ENCODE assay signal across 8 mouse cellular contexts in the genomic region with DNA sequence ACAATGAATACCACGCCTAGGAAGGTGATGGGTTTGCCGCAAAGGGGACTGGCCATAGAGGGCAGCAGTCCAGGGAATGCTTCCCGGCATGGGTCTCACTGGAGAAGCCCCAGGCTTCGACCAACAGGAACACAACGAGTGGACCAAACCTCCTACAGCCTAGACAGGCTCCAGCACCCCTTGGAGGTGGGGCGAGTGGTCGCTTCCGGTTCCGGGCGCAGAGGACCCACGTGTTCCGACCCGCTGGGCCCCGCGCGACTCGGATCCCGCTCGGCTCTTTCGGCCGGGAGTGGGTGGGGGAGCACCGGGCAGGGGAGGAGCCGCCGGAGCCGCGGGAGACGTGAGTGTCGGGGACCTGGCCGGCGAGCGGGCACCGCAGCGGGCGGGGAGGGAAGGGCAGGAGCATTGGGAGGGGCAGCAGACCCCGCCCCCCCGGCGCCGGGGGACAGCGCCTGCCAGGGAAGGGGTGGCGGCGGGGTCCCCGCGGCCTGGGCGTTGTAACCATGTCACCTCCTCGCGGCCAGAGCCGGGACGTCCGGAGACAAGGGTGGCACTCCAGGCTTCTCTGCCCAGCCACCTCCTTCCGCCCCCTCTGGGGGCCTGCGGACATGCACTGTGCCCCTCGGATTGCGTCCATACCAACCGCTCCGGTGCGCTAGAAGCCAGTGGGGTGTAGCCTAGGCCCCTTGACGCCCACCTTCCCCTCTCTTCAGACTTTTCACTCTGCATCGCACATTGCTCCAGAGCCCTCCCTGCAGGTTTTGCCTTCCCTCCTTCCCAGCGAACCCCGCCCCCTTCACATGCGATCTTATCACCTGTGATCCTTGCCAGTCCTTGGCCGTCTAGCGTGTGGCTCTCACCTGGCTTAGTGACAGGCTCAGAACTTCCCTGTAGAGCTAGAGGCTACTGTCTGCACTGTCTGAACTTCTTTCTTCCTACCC. TPM values are rescaled to one million over a fixed set of nuclear protein-coding genes. Genes with fewer than 3 reads are reported as not detected.
DNase-seq lines count a peak whose midpoint lies in the region; ATAC-seq and TF ChIP-seq lines count a peak whose summit lies in the region.

A gene (plus strand): TSS at position 219 of the 941 bp plus-strand sequence.

- peak; percentile 29 for DNase-seq in c-Kit-positive CD71-positive TER-119-negative erythroid progenitor cells, embryonic 14.5 days (ENCODE audit: low read depth)
- peak; percentile 77 for DNase-seq in heart, postnatal 0 days (ENCODE audit: low spot score)
- DNase-seq in kidney, postnatal 36 days = peak; percentile 89 to 92
- peak; percentile 89 for DNase-seq in neural tube, embryonic 11.5 days (ENCODE audit: low spot score)

- 0 out of 2 replicates have a peak, but pooled peaks have one; percentile 6 for TF ChIP-seq CTCF in E14TG2a.4 (conservative IDR thresholded peaks at IDR 0.05; ENCODE audit: low read length)
- peak; percentile 32 for TF ChIP-seq CTCF in heart, postnatal 0 days (IDR thresholded peaks at IDR 0.05; ENCODE audit: low read depth)

- peak within 1 kb of the TSS; percentile 75 for H3K4me2 ChIP-seq in forebrain, embryonic 12.5 days
- peak within 1 kb of the TSS; percentile 75 for H3K4me2 ChIP-seq in heart, postnatal 0 days (ENCODE audit: low read depth, low read length)
- H3K4me2 ChIP-seq in liver, embryonic 15.5 days = peak within 1 kb of the TSS; percentile 78
- peak within 1 kb of the TSS; percentile 69 for H3K4me2 ChIP-seq in neural tube, embryonic 11.5 days (ENCODE audit: low read depth)
- peak within 1 kb of the TSS; percentile 87 for H3K4me2 ChIP-seq in stomach, embryonic 16.5 days (ENCODE audit: low read depth, low read length)

- H3K36me3 ChIP-seq in E14TG2a.4 (ENCODE audit: insufficient read depth, low read length) = peaks cover 77% of the 10 kb centered on the region
- H3K36me3 ChIP-seq in forebrain, embryonic 12.5 days (replicated peaks) = no peaks in the 10 kb centered on the region
- no peaks in the 10 kb centered on the region for H3K36me3 ChIP-seq in heart, postnatal 0 days (replicated peaks; ENCODE audit: control insufficient read depth, insufficient read depth, low read length)
- H3K36me3 ChIP-seq in liver, embryonic 15.5 days (replicated peaks) = no peaks in the 10 kb centered on the region
- H3K36me3 ChIP-seq in neural tube, embryonic 11.5 days (ENCODE audit: control insufficient read depth, insufficient read depth, low read length) = no peaks in the 10 kb centered on the region
- no peaks in the 10 kb centered on the region for H3K36me3 ChIP-seq in stomach, embryonic 16.5 days (ENCODE audit: control insufficient read depth, insufficient read depth, low read length)

- no peaks in the 10 kb centered on the region for H3K27me3 ChIP-seq in E14TG2a.4 (ENCODE audit: insufficient read depth, low read length)
- H3K27me3 ChIP-seq in forebrain, embryonic 12.5 days = no peaks in the 10 kb centered on the region
- H3K27me3 ChIP-seq in heart, postnatal 0 days (ENCODE audit: control insufficient read depth, insufficient read depth, low read length) = no peaks in the 10 kb centered on the region
- no peaks in the 10 kb centered on the region for H3K27me3 ChIP-seq in liver, embryonic 15.5 days
- H3K27me3 ChIP-seq in neural tube, embryonic 11.5 days (ENCODE audit: control insufficient read depth, insufficient read depth, low read length) = no peaks in the 10 kb centered on the region
- H3K27me3 ChIP-seq in stomach, embryonic 16.5 days (ENCODE audit: control insufficient read depth, insufficient read depth, low read length) = no peaks in the 10 kb centered on the region

- peak; percentile 31; the same call in 1 of the 2 replicates for TF ChIP-seq EP300 in heart, postnatal 0 days (IDR thresholded peaks at IDR 0.05; ENCODE audit: low read depth)

- H3K4me1 ChIP-seq in E14TG2a.4 (replicated peaks; ENCODE audit: low read depth, low read length) = peaks cover 39% of the 10 kb centered on the region
- H3K4me1 ChIP-seq in forebrain, embryonic 12.5 days = peaks cover 18% of the 10 kb centered on the region
- H3K4me1 ChIP-seq in heart, postnatal 0 days (ENCODE audit: control insufficient read depth, insufficient read depth) = peaks cover 5% of the 10 kb centered on the region
- H3K4me1 ChIP-seq in liver, embryonic 15.5 days (replicated peaks) = peaks cover 17% of the 10 kb centered on the region
- 0 out of 2 replicates have a peak, but pooled peaks cover 4% of the 10 kb centered on the region for H3K4me1 ChIP-seq in neural tube, embryonic 11.5 days (ENCODE audit: control insufficient read depth, insufficient read depth, low read length)
- peaks cover 9% of the 10 kb centered on the region for H3K4me1 ChIP-seq in stomach, embryonic 16.5 days (ENCODE audit: control insufficient read depth, insufficient read depth, low read length)

- no peaks in the 10 kb centered on the region for H3K9me3 ChIP-seq in E14TG2a.4 (ENCODE audit: low read length)
- H3K9me3 ChIP-seq in forebrain, embryonic 12.5 days = no peaks in the 10 kb centered on the region
- H3K9me3 ChIP-seq in heart, postnatal 0 days (replicated peaks; ENCODE audit: control insufficient read depth, low read length) = no peaks in the 10 kb centered on the region
- no peaks in the 10 kb centered on the region for H3K9me3 ChIP-seq in liver, embryonic 15.5 days (replicated peaks)
- no peaks in the 10 kb centered on the region for H3K9me3 ChIP-seq in neural tube, embryonic 11.5 days (ENCODE audit: control insufficient read depth, low read length)
- H3K9me3 ChIP-seq in stomach, embryonic 16.5 days (replicated peaks; ENCODE audit: control insufficient read depth, low read length) = no peaks in the 10 kb centered on the region

- peak within 1 kb of the TSS; percentile 85 for H3K4me3 ChIP-seq in E14TG2a.4 (replicated peaks; ENCODE audit: low read length)
- H3K4me3 ChIP-seq in forebrain, embryonic 12.5 days (replicated peaks) = peak within 1 kb of the TSS; percentile 85
- H3K4me3 ChIP-seq in heart, postnatal 0 days (ENCODE audit: low read depth, low read length) = peak within 1 kb of the TSS; percentile 79
- peak within 1 kb of the TSS; percentile 67 for H3K4me3 ChIP-seq in liver, embryonic 15.5 days (replicated peaks)
- H3K4me3 ChIP-seq in neural tube, embryonic 11.5 days (ENCODE audit: low read depth, low read length) = peak within 1 kb of the TSS; percentile 77
- peak within 1 kb of the TSS; percentile 80 for H3K4me3 ChIP-seq in stomach, embryonic 16.5 days (replicated peaks; ENCODE audit: low read length)

- WGBS in forebrain, embryonic 12.5 days = under 1% methylated on average over 47 of the region's 63 CpGs
- WGBS in heart, postnatal 0 days = under 1% methylated on average over 47 of the region's 63 CpGs
- under 1% methylated on average over 46 of the region's 63 CpGs for WGBS in liver, embryonic 15.5 days (ENCODE audit: insufficient replicate concordance)
- 0% methylated on average over 46 of the region's 63 CpGs for WGBS in neural tube, embryonic 11.5 days
- WGBS in stomach, embryonic 16.5 days = under 1% methylated on average over 62 of the region's 63 CpGs

- peak within 1 kb of the TSS; percentile 75 for H3K27ac ChIP-seq in forebrain, embryonic 12.5 days
- peak within 1 kb of the TSS; percentile 77 for H3K27ac ChIP-seq in heart, postnatal 0 days (ENCODE audit: low read depth)
- 0 out of 2 replicates have a peak within 1 kb of the TSS, but pooled peaks have one; percentile 9 for H3K27ac ChIP-seq in liver, embryonic 15.5 days (replicated peaks)
- H3K27ac ChIP-seq in neural tube, embryonic 11.5 days (ENCODE audit: low read depth, low read length) = no peak within 1 kb of the TSS
- peak within 1 kb of the TSS; percentile 64 for H3K27ac ChIP-seq in stomach, embryonic 16.5 days (ENCODE audit: low read length)

- peak within 1 kb of the TSS; percentile 81 for H3K9ac ChIP-seq in forebrain, embryonic 12.5 days
- peak within 1 kb of the TSS; percentile 75 for H3K9ac ChIP-seq in heart, postnatal 0 days (replicated peaks; ENCODE audit: low read depth, low read length)
- peak within 1 kb of the TSS; percentile 62 for H3K9ac ChIP-seq in liver, embryonic 15.5 days
- H3K9ac ChIP-seq in neural tube, embryonic 11.5 days (ENCODE audit: low read length) = peak within 1 kb of the TSS; percentile 80
- H3K9ac ChIP-seq in stomach, embryonic 16.5 days (ENCODE audit: low read length) = peak within 1 kb of the TSS; percentile 92

- peak; percentile 98 for ATAC-seq in forebrain, embryonic 12.5 days (ENCODE audit: low FRiP score)
- ATAC-seq in heart, postnatal 0 days (ENCODE audit: insufficient read depth, low read depth) = peak; percentile 98
- peak; percentile 86 for ATAC-seq in liver, embryonic 15.5 days (ENCODE audit: insufficient read depth)
- peak; percentile 98 for ATAC-seq in neural tube, embryonic 11.5 days (ENCODE audit: insufficient read depth, low FRiP score, low TSS enrichment)
- ATAC-seq in stomach, embryonic 16.5 days (ENCODE audit: insufficient read depth, low FRiP score) = peak; percentile 96

RNA-seq across cellular contexts. Expression of the gene that starts here (rescaled TPM):
- 8.2 and 8.4 TPM in 2 replicates for polyA plus RNA-seq in forebrain, embryonic 12.5 days (2016; fragmentation: Nextera tagmentation; extraction: Ambion mirVana)
- 1.5 TPM in 2 replicates for total RNA-seq in heart, postnatal 0 days (2014; rRNA removed; ENCODE audit: low replicate concordance)
- polyA plus RNA-seq in heart, postnatal 0 days (2015; fragmentation: Nextera tagmentation; extraction: Ambion mirVana) = 2.1 and 2.4 TPM in 2 replicates
- 0.79 and 0.82 TPM in 2 replicates for polyA plus RNA-seq in liver, embryonic 15.5 days (2015; fragmentation: Nextera tagmentation; extraction: Ambion mirVana)
- 6.8 and 6.9 TPM in 2 replicates for polyA plus RNA-seq in neural tube, embryonic 11.5 days (2014; fragmentation: Nextera tagmentation; extraction: Ambion mirVana)
- 3.3 and 4.5 TPM in 2 replicates for polyA plus RNA-seq in stomach, embryonic 16.5 days (2015; fragmentation: Nextera tagmentation; extraction: Ambion mirVana)

Comparison
In these comparisons a context has a peak if more than half of its experiments do, and no peak if none do; other contexts are left out.
1. Peak in ATAC-seq, H3K4me3 ChIP-seq, H3K27ac ChIP-seq, H3K9ac ChIP-seq and H3K4me2 ChIP-seq in liver, embryonic 15.5 days; RNA of the gene not detected or under 1 TPM.
2. DNase-seq: peak in every context shown above with its lines; median percentile 90 in kidney, postnatal 36 days; 89 in neural tube, embryonic 11.5 days; 77 in heart, postnatal 0 days; 29 in c-Kit-positive CD71-positive TER-119-negative erythroid progenitor cells, embryonic 14.5 days.